Mouse (Mus musculus) liver, adult 2 months (tissue): ENCODE measurements around the gene Dot1l. TPM values are rescaled to one million over a fixed set of nuclear protein-coding genes. Genes with fewer than 3 reads are reported as not detected.

ENCODE experiments used
- DNase-seq: peaks from one replicate; pipeline ENCODE4 v3.0.0-alpha.2; 2011; ENCODE audit warnings: low read depth, low spot score; ENCODE audit errors: extremely low read depth
- H3K27ac ChIP-seq: fragments of 200-500 bp; replicated peaks from 2 replicates; pipeline ENCODE4 v1.5.1; 2012; ENCODE audit warnings: low read depth, mild to moderate bottlenecking, control low read depth, inconsistent platforms, low read length; ENCODE audit not compliant: insufficient read depth
- H3K27me3 ChIP-seq: fragments of 200-500 bp; 2 replicates; pipeline ENCODE4 v1.6.1; 2012; ENCODE audit warnings: mild to moderate bottlenecking, moderate library complexity, low read length, inconsistent platforms; ENCODE audit not compliant: control insufficient read depth, insufficient read depth
- H3K36me3 ChIP-seq: fragments of 200-500 bp; 2 replicates; pipeline ENCODE4 v1.6.1; 2012; ENCODE audit warnings: low read length, inconsistent platforms; ENCODE audit not compliant: control insufficient read depth, insufficient read depth
- H3K4me1 ChIP-seq: fragments of 200-500 bp; 2 replicates; pipeline ENCODE4 v1.6.1; 2011; ENCODE audit warnings: low read length; ENCODE audit not compliant: control insufficient read depth, insufficient read depth
- H3K4me3 ChIP-seq: fragments of 200-500 bp; 2 replicates; pipeline ENCODE4 v1.5.1; 2011; ENCODE audit warnings: low read depth, mild to moderate bottlenecking, control low read depth, low read length, moderate library complexity; ENCODE audit not compliant: insufficient read depth
- H3K79me2 ChIP-seq: fragments of 200-500 bp; 2 replicates; pipeline ENCODE4 v1.6.1; 2012; ENCODE audit warnings: inconsistent platforms, mild to moderate bottlenecking, low read length, moderate library complexity; ENCODE audit not compliant: control insufficient read depth, insufficient read depth
- H3K9ac ChIP-seq: fragments of 200-500 bp; 2 replicates; pipeline ENCODE4 v1.6.1; 2012; ENCODE audit warnings: low read depth, mild to moderate bottlenecking, control low read depth, inconsistent platforms, low read length
- CTCF ChIP-seq: fragments of 200-500 bp; IDR thresholded peaks from 2 replicates; pipeline ENCODE4 v1.5.1; 2011; ENCODE audit warnings: low read depth, low read length, control low read depth
- POLR2A ChIP-seq: fragments of 200-500 bp; IDR thresholded peaks from 2 replicates; pipeline ENCODE4 v1.6.1; 2011; ENCODE audit warnings: low read length, control low read depth; ENCODE audit not compliant: insufficient read depth; ENCODE audit errors: extremely low read depth
- WGBS: fragments of 180-500 bp; shearing (Covaris S2); methylation state at CpG from one replicate; pipeline ENCODE4 v1.1.7; 2018; 5-methylcytosine and 5-hydroxymethylcytosine counted together
- polyA plus RNA-seq: library from polyadenylated mRNA; depleted of rRNA; stranded (reverse); fragments of >200 nt; gene quantifications from 2 replicates; pipeline ENCODE4 v1.2.3, GENCODE M21; 2012; rRNA removed
- total RNA-seq: library from RNA; depleted of rRNA; stranded (reverse); fragments of >200 nt; gene quantifications from 2 replicates; pipeline ENCODE4 v1.2.3, GENCODE M21; 2014; rRNA removed

Gene Dot1l
- total and polyA plus RNA-seq, 2 experiments = 2.4 to 14.8 TPM

DNA sequence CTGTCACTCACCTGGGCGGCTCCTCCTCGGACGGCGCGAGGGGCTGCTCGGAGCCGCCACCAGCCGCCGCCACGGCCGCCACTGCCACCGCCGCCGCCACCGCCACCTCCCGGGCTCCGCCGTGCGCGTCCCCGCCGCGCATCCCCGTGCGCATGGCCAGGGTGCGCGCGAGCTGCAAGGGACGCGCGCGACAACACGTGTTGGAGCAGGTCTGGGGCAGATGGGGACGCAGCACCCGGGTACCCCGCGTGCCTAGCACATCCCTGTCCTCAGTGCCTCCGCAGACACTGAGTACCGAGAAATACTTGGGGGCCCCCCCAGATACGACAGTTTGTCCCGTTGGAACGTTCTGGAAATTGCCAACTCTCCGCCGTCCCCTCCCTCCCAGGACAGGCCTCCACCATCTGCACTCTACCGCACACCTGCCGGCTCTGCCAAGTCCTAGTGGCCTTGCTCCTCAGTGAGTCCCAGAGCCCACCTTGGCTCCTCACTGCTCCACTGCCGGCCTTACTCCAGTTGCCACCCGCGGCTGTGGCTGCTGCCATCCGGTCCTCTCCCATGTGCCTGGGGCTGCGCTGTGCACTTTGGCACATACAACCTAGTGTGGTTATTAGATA lies 89.0 kb downstream of the Dot1l start, which contains the start of gene Lingo3:
Gene Lingo3 (minus strand): TSS at position 109 of the 617 bp plus-strand sequence.
- H3K4me1 ChIP-seq = no peaks in the 10 kb centered on the region
- no peak within 1 kb of the TSS for H3K4me3 ChIP-seq
- 9% methylated on average over 43 of the region's 51 CpGs for WGBS
- no peaks in the 10 kb centered on the region for H3K79me2 ChIP-seq
- H3K36me3 ChIP-seq = no peaks in the 10 kb centered on the region
- H3K27ac ChIP-seq = no peak within 1 kb of the TSS
- no peak within 1 kb of the TSS; the same call in 1 of the 2 replicates for H3K9ac ChIP-seq
- no peak for DNase-seq
- peaks cover 3% of the 10 kb centered on the region; the same call in 1 of the 2 replicates for H3K27me3 ChIP-seq
- TF ChIP-seq POLR2A (no peak), CTCF (no peak)

Other genes starting within 250 kb of the Dot1l start
- not detected in 2 replicates for gene Atp8b3, start 216.1 kb upstream of the Dot1l start, total RNA-seq
- 0.04 TPM in 1 of 2 replicates, not detected in the other for gene Atp8b3, start 216.1 kb upstream of the Dot1l start, polyA plus RNA-seq
- gene Rexo1, start 193.6 kb upstream of the Dot1l start, total RNA-seq = 4.4 and 5.5 TPM in 2 replicates
- gene Rexo1, start 193.6 kb upstream of the Dot1l start, polyA plus RNA-seq = 28.1 and 36.8 TPM in 2 replicates
- gene Klf16, start 177.9 kb upstream of the Dot1l start, total RNA-seq = 0.74 and 1.3 TPM in 2 replicates
- gene Klf16, start 177.9 kb upstream of the Dot1l start, polyA plus RNA-seq = 4.2 and 5.5 TPM in 2 replicates
- gene Abhd17a, start 164.9 kb upstream of the Dot1l start, total RNA-seq = 45.7 and 59.3 TPM in 2 replicates
- gene Abhd17a, start 164.9 kb upstream of the Dot1l start, polyA plus RNA-seq = 194 and 205 TPM in 2 replicates
- gene Scamp4, start 152.3 kb upstream of the Dot1l start, total RNA-seq = 7.6 and 11.4 TPM in 2 replicates
- 61.2 and 63.2 TPM in 2 replicates for gene Scamp4, start 152.3 kb upstream of the Dot1l start, polyA plus RNA-seq
- 0.28 and 1.4 TPM in 2 replicates for gene Adat3, start 152.3 kb upstream of the Dot1l start, total RNA-seq
- 3.3 and 5.5 TPM in 2 replicates for gene Adat3, start 152.3 kb upstream of the Dot1l start, polyA plus RNA-seq
- 0.28 and 0.34 TPM in 2 replicates for gene Gm49322, start 149.2 kb upstream of the Dot1l start, total RNA-seq
- gene Gm49322, start 149.2 kb upstream of the Dot1l start, polyA plus RNA-seq = 0.54 and 0.70 TPM in 2 replicates
- 54.4 and 56.1 TPM in 2 replicates for gene Csnk1g2, start 132.4 kb upstream of the Dot1l start, total RNA-seq
- gene Csnk1g2, start 132.4 kb upstream of the Dot1l start, polyA plus RNA-seq = 110 and 123 TPM in 2 replicates
- gene Btbd2, start 98.1 kb upstream of the Dot1l start, total RNA-seq = 16.2 and 19.7 TPM in 2 replicates
- gene Btbd2, start 98.1 kb upstream of the Dot1l start, polyA plus RNA-seq = 36.1 and 36.8 TPM in 2 replicates
- 88.6 and 119 TPM in 2 replicates for gene Mknk2, start 77.1 kb upstream of the Dot1l start, total RNA-seq
- gene Mknk2, start 77.1 kb upstream of the Dot1l start, polyA plus RNA-seq = 87.0 and 116 TPM in 2 replicates
- 3.5 and 5.2 TPM in 2 replicates for gene Mob3a, start 53.2 kb upstream of the Dot1l start, total RNA-seq
- 6.1 TPM in 2 replicates for gene Mob3a, start 53.2 kb upstream of the Dot1l start, polyA plus RNA-seq
- gene Izumo4, start 53.0 kb upstream of the Dot1l start, total RNA-seq = 17.2 and 18.3 TPM in 2 replicates
- 42.5 and 49.7 TPM in 2 replicates for gene Izumo4, start 53.0 kb upstream of the Dot1l start, polyA plus RNA-seq
- 22.3 and 35.2 TPM in 2 replicates for gene Ap3d1, start 12.9 kb upstream of the Dot1l start, total RNA-seq
- gene Ap3d1, start 12.9 kb upstream of the Dot1l start, polyA plus RNA-seq = 38.1 and 49.2 TPM in 2 replicates
- 6.7 and 8.6 TPM in 2 replicates for gene Sf3a2, start 43.0 kb downstream of the Dot1l start, total RNA-seq
- 12.7 and 17.8 TPM in 2 replicates for gene Sf3a2, start 43.0 kb downstream of the Dot1l start, polyA plus RNA-seq
- 16.0 and 17.4 TPM in 2 replicates for gene Plekhj1, start 43.4 kb downstream of the Dot1l start, total RNA-seq
- 29.4 and 42.2 TPM in 2 replicates for gene Plekhj1, start 43.4 kb downstream of the Dot1l start, polyA plus RNA-seq
- 0.13 and 0.18 TPM in 2 replicates for gene Amh, start 50.0 kb downstream of the Dot1l start, total RNA-seq
- gene Amh, start 50.0 kb downstream of the Dot1l start, polyA plus RNA-seq = 0.09 and 0.21 TPM in 2 replicates
- not detected in 2 replicates for gene Jsrp1, start 58.3 kb downstream of the Dot1l start, total RNA-seq
- not detected in 2 replicates for gene Jsrp1, start 58.3 kb downstream of the Dot1l start, polyA plus RNA-seq
- 527 and 614 TPM in 2 replicates for gene Oaz1, start 71.5 kb downstream of the Dot1l start, total RNA-seq
- 1,187 and 1,294 TPM in 2 replicates for gene Oaz1, start 71.5 kb downstream of the Dot1l start, polyA plus RNA-seq
- not detected in 2 replicates for gene Lingo3, start 88.8 kb downstream of the Dot1l start, total RNA-seq
- 0.05 TPM in 1 of 2 replicates, not detected in the other for gene Lingo3, start 88.8 kb downstream of the Dot1l start, polyA plus RNA-seq
- gene Lsm7, start 100.0 kb downstream of the Dot1l start, total RNA-seq = 61.3 and 61.6 TPM in 2 replicates
- 62.1 and 75.1 TPM in 2 replicates for gene Lsm7, start 100.0 kb downstream of the Dot1l start, polyA plus RNA-seq
- 6.5 and 10.4 TPM in 2 replicates for gene Sppl2b, start 100.1 kb downstream of the Dot1l start, total RNA-seq
- 40.1 and 40.5 TPM in 2 replicates for gene Sppl2b, start 100.1 kb downstream of the Dot1l start, polyA plus RNA-seq
- under 0.01 and 0.09 TPM in 2 replicates for gene Tmprss9, start 116.6 kb downstream of the Dot1l start, total RNA-seq
- 0.04 and 0.05 TPM in 2 replicates for gene Tmprss9, start 116.6 kb downstream of the Dot1l start, polyA plus RNA-seq
- 79.9 and 87.7 TPM in 2 replicates for gene Timm13, start 145.8 kb downstream of the Dot1l start, total RNA-seq
- 369 and 388 TPM in 2 replicates for gene Timm13, start 145.8 kb downstream of the Dot1l start, polyA plus RNA-seq
- 3.2 and 3.3 TPM in 2 replicates for gene Lmnb2, start 163.0 kb downstream of the Dot1l start, total RNA-seq
- gene Lmnb2, start 163.0 kb downstream of the Dot1l start, polyA plus RNA-seq = 5.5 and 6.6 TPM in 2 replicates
- 2.1 and 8.3 TPM in 2 replicates for gene Gadd45b, start 174.9 kb downstream of the Dot1l start, total RNA-seq
- gene Gadd45b, start 174.9 kb downstream of the Dot1l start, polyA plus RNA-seq = 1.4 and 1.8 TPM in 2 replicates